Mouse (Mus musculus) liver, embryonic 14.5 days (tissue): ENCODE measurements around the gene Ranbp9. TPM values are rescaled to one million over a fixed set of nuclear protein-coding genes. Genes with fewer than 3 reads are reported as not detected.

Experiments used
- ATAC-seq: fragments of 200-750 bp; cut with Nextera tagmentation; 2 replicates; pipeline ENCODE4 v1.8.0; 2017; ENCODE audit warnings: moderate number of reproducible peaks, mild to moderate bottlenecking, moderate library complexity; ENCODE audit not compliant: insufficient read depth
- DNase-seq, 3 experiments: peaks; one replicate each; pipeline ENCODE4 v3.0.0-alpha.2; 2012 to 2013; ENCODE audit warnings: low read depth in 3 of 3, low spot score in 3 of 3
- H3K27ac ChIP-seq: fragments of 300-500 bp; sonication (generic); 2 replicates; pipeline ENCODE4 v1.5.1; 2014; ENCODE audit warnings: moderate library complexity, mild to moderate bottlenecking, control low read depth, inconsistent platforms
- H3K27me3 ChIP-seq: fragments of 300-500 bp; sonication (generic); 2 replicates; pipeline ENCODE4 v1.6.1; 2014; ENCODE audit warnings: mild to moderate bottlenecking, low read length, moderate library complexity; ENCODE audit not compliant: control insufficient read depth, insufficient read depth
- H3K36me3 ChIP-seq: fragments of 300-500 bp; sonication (generic); replicated peaks from 2 replicates; pipeline ENCODE4 v1.6.1; 2014; ENCODE audit warnings: low read depth; ENCODE audit not compliant: control insufficient read depth, insufficient read depth
- H3K4me1 ChIP-seq, 2 experiments: fragments of 200-500 bp in 1 of 2; fragments of 300-500 bp in 1 of 2; sonication (generic) in 1 of 2; replicated peaks; 2 replicates each; pipeline ENCODE4 v1.6.1; 2012 to 2014; ENCODE audit warnings: antibody characterized with exemption in 1 of 2, inconsistent platforms in 1 of 2, low read length in 1 of 2; ENCODE audit not compliant: control insufficient read depth in 2 of 2, insufficient read depth in 2 of 2
- H3K4me2 ChIP-seq: fragments of 300-500 bp; sonication (generic); 2 replicates; pipeline ENCODE4 v1.6.1; 2014; ENCODE audit warnings: low read depth, mild to moderate bottlenecking, control low read depth, moderate library complexity
- H3K4me3 ChIP-seq, 2 experiments: fragments of 200-500 bp in 1 of 2; fragments of 300-500 bp in 1 of 2; sonication (generic) in 1 of 2; 2 replicates each; pipeline ENCODE4 v1.5.1; 2012 to 2014; ENCODE audit warnings: low read depth in 2 of 2, low read length in 2 of 2, mild to moderate bottlenecking in 2 of 2, control low read depth in 1 of 2, inconsistent platforms in 1 of 2, moderate library complexity in 1 of 2; ENCODE audit not compliant: insufficient read depth in 1 of 2
- H3K9ac ChIP-seq: fragments of 300-500 bp; sonication (generic); replicated peaks from 2 replicates; pipeline ENCODE4 v1.6.1; 2014; ENCODE audit warnings: mild to moderate bottlenecking, control low read depth, moderate library complexity
- H3K9me3 ChIP-seq: fragments of 300-500 bp; sonication (generic); 2 replicates; pipeline ENCODE4 v1.6.1; 2016; ENCODE audit warnings: low read length, mixed read lengths; ENCODE audit not compliant: control insufficient read depth
- CTCF ChIP-seq: IDR thresholded peaks from 2 replicates; pipeline ENCODE4 v1.5.1; 2016; ENCODE audit warnings: antibody characterized with exemption, low read depth, control low read depth
- EP300 ChIP-seq: IDR thresholded peaks from 2 replicates; pipeline ENCODE4 v1.6.1; 2016; ENCODE audit warnings: antibody characterized with exemption, low read depth
- WGBS: fragments of 180-500 bp; shearing (Covaris S2); extraction: QIAGEN DNeasy Blood & Tissue Kit; methylation state at CpG from one replicate; pipeline ENCODE4 v1.1.7; 2014; ENCODE audit not compliant: insufficient replicate concordance; 5-methylcytosine and 5-hydroxymethylcytosine counted together
- polyA plus RNA-seq, 2 experiments: library from polyadenylated mRNA; depleted of rRNA in 1 of 2; stranded (reverse) in 1 of 2; unstranded in 1 of 2; fragments of >200 nt; fragmentation: Nextera tagmentation in 1 of 2; extraction: Ambion mirVana in 1 of 2; gene quantifications; 2 replicates each; pipeline versions ENCODE4 v1.2.1 to v1.2.3; 2012 to 2014

Ranbp9 gene
- polyA plus RNA-seq, 2 experiments = 3.6 to 7.2 TPM

DNA sequence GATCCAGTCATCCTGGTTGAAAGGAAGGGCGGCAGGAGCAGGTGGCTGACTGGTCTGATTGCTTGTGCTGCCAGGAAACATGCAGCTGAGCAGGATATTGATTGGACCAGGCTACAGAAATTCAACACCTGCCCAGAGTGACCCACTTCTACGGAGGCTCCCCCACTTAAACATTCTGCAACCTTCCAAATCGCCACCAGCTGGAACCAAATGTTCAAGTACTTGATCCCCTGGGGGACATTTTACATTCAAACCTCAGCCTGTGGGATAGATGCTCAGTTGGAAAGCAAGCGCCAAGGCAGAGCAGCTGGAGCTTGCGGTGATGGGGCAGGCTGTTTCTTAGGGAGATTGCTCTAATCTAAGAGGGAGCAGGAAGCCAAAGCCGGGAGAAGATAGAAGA lies 35.8 kb upstream of the Ranbp9 start:
- no peaks in the 10 kb centered on the region for H3K4me1 ChIP-seq

DNA sequence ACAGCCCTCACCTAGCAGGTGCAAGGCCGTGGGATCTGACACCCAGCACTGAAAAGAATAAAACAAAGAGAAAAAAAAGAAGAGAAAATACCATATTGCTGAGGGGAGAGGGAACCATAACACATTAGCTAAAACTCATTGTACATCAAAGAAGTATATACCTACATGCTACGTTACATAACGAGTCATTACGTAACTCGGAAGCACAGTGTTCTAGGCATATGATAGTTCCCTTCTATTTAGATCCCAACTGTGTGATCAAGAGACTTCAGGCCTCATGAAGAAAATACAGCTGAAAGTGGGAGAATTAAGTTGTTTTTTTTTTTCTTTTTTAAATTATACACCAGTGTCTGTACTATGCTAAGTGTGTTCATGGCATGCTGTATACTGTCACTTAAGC lies 35.0 kb upstream of the Ranbp9 start:
- no peak for DNase-seq
- WGBS = 79% methylated on average over 5 of the region's 5 CpGs
- no peak overlapping the region for H3K9ac ChIP-seq
- no peak for ATAC-seq
- no peaks in the 10 kb centered on the region for H3K9me3 ChIP-seq
- H3K27me3 ChIP-seq = no peaks in the 10 kb centered on the region
- no peak overlapping the region for H3K4me2 ChIP-seq
- H3K4me3 ChIP-seq = no peak overlapping the region
- no peak overlapping the region for H3K27ac ChIP-seq
- H3K36me3 ChIP-seq = no peaks in the 10 kb centered on the region
- no peaks in the 10 kb centered on the region for H3K4me1 ChIP-seq
- TF ChIP-seq EP300 (no peak), CTCF (no peak)

More for the DNA sequence above, 35.8 kb upstream of the Ranbp9 start:
- H3K27me3 ChIP-seq = no peaks in the 10 kb centered on the region
- no peak for DNase-seq
- no peak overlapping the region for H3K27ac ChIP-seq
- H3K4me3 ChIP-seq = no peak overlapping the region
- no peaks in the 10 kb centered on the region for H3K36me3 ChIP-seq
- ATAC-seq = no peak
- no peaks in the 10 kb centered on the region for H3K9me3 ChIP-seq
- H3K9ac ChIP-seq = no peak overlapping the region
- TF ChIP-seq CTCF = no peak
- TF ChIP-seq EP300 = no peak
- 61% methylated on average over 6 of the region's 6 CpGs for WGBS
- no peak overlapping the region for H3K4me2 ChIP-seq

DNA sequence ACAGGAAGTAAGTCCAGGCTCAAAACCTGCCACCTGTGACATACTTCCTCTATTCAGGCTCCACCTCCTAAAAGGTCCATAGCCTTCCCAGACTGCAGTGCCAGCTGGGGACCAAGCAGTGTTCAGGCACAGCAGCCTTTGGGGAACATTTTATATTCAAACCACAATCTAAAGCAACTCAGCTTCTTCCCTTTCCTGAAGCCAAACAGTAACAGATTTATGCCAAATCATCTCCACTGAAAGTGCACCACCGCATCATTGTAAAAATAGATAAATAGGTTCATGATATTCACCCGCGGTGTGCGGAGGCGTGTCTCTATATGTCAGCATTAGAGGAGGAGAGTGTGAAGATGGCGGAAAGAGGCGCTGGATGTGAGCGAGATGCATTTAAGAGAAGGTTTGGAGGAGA lies 33.9 kb upstream of the Ranbp9 start:
- WGBS = 58% methylated on average over 8 of the region's 8 CpGs
- TF ChIP-seq EP300 (no peak), CTCF (no peak)
- no peaks in the 10 kb centered on the region for H3K4me1 ChIP-seq
- H3K4me3 ChIP-seq = no peak overlapping the region
- ATAC-seq = no peak
- DNase-seq = no peak
- no peak overlapping the region for H3K9ac ChIP-seq
- no peaks in the 10 kb centered on the region for H3K27me3 ChIP-seq
- no peaks in the 10 kb centered on the region for H3K9me3 ChIP-seq
- H3K4me2 ChIP-seq = no peak overlapping the region
- no peak overlapping the region for H3K27ac ChIP-seq
- no peaks in the 10 kb centered on the region for H3K36me3 ChIP-seq

DNA sequence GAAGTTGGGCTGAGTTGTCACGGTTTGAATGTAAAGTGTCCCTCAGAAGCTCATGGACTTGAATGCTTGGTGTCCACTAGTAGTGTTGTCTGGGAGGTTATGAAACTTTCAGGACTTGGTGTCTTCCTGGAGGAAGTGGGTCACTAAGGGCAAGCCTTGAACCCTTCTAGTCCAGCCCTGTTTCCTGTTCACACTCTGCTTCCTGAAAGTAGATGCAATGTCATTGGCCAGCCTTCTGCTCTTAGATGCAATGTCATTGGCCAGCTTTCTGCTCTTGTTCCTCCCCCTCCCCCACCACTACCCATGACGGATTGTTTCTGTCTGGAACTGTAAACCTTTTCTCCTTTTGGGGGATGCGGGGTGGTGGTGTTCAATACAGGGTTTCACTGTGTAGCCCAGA lies 31.7 kb upstream of the Ranbp9 start:
- Histone ChIP-seq H3K27me3 (no peaks in the 10 kb centered on the region), H3K9ac (no peak overlapping the region), H3K27ac (no peak overlapping the region), H3K9me3 (no peaks in the 10 kb centered on the region), H3K4me2 (no peak overlapping the region), H3K4me3 (no peak overlapping the region), H3K4me1 (no peaks in the 10 kb centered on the region), H3K36me3 (no peaks in the 10 kb centered on the region)
- TF ChIP-seq EP300 (no peak), CTCF (no peak)
- 74% methylated on average over 3 of the region's 3 CpGs for WGBS
- ATAC-seq (no peak), DNase-seq (no peak)

DNA sequence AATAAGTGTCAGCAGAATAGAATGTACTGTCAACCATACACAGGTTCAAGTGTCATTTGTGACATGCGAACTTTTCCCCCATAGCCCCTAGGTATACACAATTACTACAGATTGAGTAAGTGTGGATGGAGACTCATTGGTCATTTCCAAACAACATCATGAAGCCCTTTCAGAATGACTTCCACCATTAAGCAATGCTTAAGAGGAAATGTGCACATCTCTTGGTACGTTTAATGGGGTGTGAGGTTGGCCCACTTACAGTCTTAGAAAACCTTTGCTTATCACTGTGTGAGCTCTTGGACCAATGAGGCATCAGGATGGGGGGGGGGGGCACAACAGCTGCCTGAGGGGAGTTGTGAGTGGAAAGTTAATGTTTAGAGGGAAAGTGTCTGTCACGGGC lies 24.7 kb upstream of the Ranbp9 start:
- Histone ChIP-seq H3K4me3 (no peak overlapping the region), H3K4me2 (no peak overlapping the region), H3K27ac (no peak overlapping the region), H3K36me3 (no peaks in the 10 kb centered on the region), H3K9me3 (no peaks in the 10 kb centered on the region), H3K27me3 (no peaks in the 10 kb centered on the region), H3K4me1 (0 out of 4 replicates have a peak, but pooled peaks cover 0 to 6% of the 10 kb centered on the region in 2 experiments), H3K9ac (no peak overlapping the region)
- DNase-seq (no peak), ATAC-seq (no peak)
- TF ChIP-seq EP300 = no peak
- TF ChIP-seq CTCF = no peak
- 68% methylated on average over 3 of the region's 3 CpGs for WGBS
